Mouse (Mus musculus): Measurements from ENCODE around the gene Grwd1. TPM values are rescaled to one million over a fixed set of nuclear protein-coding genes. Genes with fewer than 3 reads are reported as not detected.

The Grwd1 gene
- total and polyA plus RNA-seq, 2 experiments from 2014 or later = 34.6 to 48.6 TPM

DNA sequence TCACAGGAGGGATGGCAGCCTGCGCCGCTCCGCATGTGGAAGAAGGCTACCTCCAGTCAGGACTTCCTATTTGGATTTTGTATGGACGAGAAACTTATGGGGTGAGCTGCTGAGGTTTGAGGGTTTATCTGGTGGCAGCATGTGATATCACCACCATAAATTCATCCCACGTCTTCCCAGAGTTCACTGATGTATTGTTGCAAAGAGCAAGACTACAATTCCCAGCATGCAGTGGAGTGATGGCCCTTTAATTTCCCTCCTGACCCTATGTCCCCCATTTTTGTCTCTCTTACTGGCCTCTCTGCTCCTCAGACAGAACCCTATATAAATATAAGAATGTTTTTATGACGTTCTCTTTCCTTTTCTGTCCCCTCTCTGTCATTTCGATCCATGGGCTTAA lies 32.1 kb upstream of the Grwd1 start:
- ATAC-seq (no peak), DNase-seq (ENCODE audit: low spot score) (no peak)
- H3K4me1 ChIP-seq (ENCODE audit: insufficient read depth, low read length) = 0 out of 2 replicates have a peak, but pooled peaks cover 6% of the 10 kb centered on the region
- H3K9ac ChIP-seq (replicated peaks; ENCODE audit: low read length) = no peak overlapping the region
- TF ChIP-seq CTCF (IDR thresholded peaks at IDR 0.05; ENCODE audit: low read depth) = no peak
- no peak overlapping the region for H3K27ac ChIP-seq
- 89% methylated on average over 7 of the region's 7 CpGs for WGBS
- no peaks in the 10 kb centered on the region for H3K36me3 ChIP-seq (ENCODE audit: insufficient read depth, low read length)
- H3K4me2 ChIP-seq (ENCODE audit: low read depth, low read length) = no peak overlapping the region
- H3K27me3 ChIP-seq (ENCODE audit: insufficient read depth, low read length) = no peaks in the 10 kb centered on the region
- no peaks in the 10 kb centered on the region for H3K9me3 ChIP-seq (ENCODE audit: low read length)
- no peak overlapping the region for H3K4me3 ChIP-seq (ENCODE audit: low read length)

DNA sequence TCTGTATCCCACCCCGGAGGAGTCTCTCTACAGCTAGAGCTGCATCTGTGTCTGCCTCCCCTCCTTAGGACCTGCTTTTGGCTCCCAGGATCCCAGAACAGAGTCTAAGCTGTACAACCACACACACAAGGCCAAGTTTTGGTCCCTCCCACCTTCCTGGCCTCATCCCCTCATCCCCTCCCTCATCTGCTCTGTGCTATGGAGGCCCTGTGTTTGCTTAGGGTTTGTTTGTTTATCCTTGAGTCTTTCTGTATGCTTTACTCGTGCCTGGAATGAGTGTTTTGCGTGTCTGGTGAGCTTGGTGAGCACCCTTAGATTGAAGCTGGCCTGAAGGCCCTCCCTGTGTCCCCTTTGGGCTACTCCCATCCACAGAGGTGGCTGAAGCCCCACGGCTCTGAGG lies 28.3 kb upstream of the Grwd1 start:
- DNase-seq (ENCODE audit: low spot score) = no peak
- no peaks in the 10 kb centered on the region for H3K4me1 ChIP-seq (ENCODE audit: insufficient read depth, low read length)
- H3K27me3 ChIP-seq (ENCODE audit: insufficient read depth, low read length) = no peaks in the 10 kb centered on the region
- no peaks in the 10 kb centered on the region for H3K36me3 ChIP-seq (ENCODE audit: insufficient read depth, low read length)
- no peaks in the 10 kb centered on the region for H3K9me3 ChIP-seq (ENCODE audit: low read length)
- ATAC-seq = no peak
- TF ChIP-seq CTCF (IDR thresholded peaks at IDR 0.05; ENCODE audit: low read depth) = no peak
- WGBS = 68% methylated on average over 4 of the region's 4 CpGs
- no peak overlapping the region for H3K9ac ChIP-seq (replicated peaks; ENCODE audit: low read length)
- no peak overlapping the region for H3K27ac ChIP-seq
- no peak overlapping the region for H3K4me2 ChIP-seq (ENCODE audit: low read depth, low read length)
- H3K4me3 ChIP-seq (ENCODE audit: low read length) = no peak overlapping the region

DNA sequence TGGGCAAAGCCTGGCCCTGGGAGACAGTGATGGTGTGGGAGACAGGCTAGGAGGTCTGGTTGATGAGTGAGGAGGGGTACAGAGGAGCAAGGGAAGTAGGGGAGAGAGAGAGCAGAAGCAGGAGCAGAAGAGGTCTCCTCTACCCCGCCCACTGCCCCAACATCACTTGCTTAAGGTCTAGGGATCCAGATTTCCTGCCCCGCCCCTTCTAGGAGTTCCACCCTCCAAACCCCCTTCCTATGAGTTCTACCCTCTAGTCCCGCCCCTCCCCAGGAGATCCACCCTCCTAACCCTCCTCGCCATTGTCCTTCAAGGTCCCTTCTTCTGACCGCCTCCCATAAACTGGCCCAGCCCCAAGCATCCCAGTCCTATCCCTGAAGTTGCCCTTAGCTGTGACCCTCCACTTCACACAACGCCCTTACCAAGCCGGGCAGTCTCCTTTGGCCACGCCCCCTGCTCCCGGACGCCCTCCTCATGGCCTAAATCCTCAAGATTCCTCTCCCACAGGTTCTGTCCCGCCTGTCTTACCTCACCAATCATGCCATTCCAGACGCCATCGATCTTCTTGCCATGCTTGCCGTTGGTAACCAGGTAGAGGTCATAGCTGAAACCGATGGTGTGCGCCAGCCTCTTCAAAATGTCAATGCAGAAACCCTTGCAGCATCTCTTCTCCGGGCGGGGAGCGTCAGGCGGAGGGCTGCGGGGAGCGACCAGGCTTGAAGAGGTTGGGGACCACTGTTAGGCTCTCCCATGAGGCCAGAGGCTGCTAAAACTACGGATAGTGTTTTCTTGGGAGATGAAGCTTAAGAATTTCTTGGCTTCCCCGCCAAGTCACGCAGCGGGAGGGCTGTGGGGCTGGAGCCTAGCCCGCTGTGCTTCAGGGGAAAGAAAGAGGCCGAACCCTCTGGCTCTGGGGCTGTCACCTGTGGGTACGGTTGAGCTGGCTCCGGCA lies 26.5 kb upstream of the Grwd1 start:
- Histone ChIP-seq H3K4me3 (ENCODE audit: low read length) (peak overlapping the region; percentile 26), H3K4me1 (ENCODE audit: insufficient read depth, low read length) (no peaks in the 10 kb centered on the region), H3K27me3 (ENCODE audit: insufficient read depth, low read length) (no peaks in the 10 kb centered on the region), H3K36me3 (ENCODE audit: insufficient read depth, low read length) (no peaks in the 10 kb centered on the region), H3K4me2 (ENCODE audit: low read depth, low read length) (peak overlapping the region; percentile 53), H3K9ac (replicated peaks; ENCODE audit: low read length) (no peak overlapping the region), H3K27ac (no peak overlapping the region), H3K9me3 (ENCODE audit: low read length) (no peaks in the 10 kb centered on the region)
- no peak for TF ChIP-seq CTCF (IDR thresholded peaks at IDR 0.05; ENCODE audit: low read depth)
- DNase-seq (ENCODE audit: low spot score) (peak; percentile 38), ATAC-seq (peak; percentile 44; the same call in 1 of the 2 replicates)
- 10% methylated on average over 29 of the region's 30 CpGs for WGBS

DNA sequence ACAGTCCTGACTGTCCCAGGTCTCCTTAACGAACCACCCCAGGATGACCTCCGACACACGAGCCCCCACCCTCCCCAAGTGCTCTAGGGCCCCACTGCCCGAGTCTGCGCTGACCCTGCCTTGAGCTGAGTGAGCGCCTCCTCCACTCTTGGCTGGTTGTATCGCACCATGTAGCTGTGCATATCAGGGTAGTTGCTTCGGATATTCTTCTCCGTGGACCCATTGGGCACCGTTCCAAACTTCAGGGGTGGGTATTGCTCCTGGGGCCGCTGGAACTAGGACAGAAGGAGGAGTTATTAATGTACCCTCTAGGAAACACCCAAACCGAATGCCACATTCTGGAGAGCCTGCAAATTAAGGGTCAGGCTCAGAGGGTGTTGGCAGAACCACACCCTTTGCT lies 22.3 kb upstream of the Grwd1 start:
- H3K27ac ChIP-seq = no peak overlapping the region
- no peaks in the 10 kb centered on the region; the same call in 1 of the 2 replicates for H3K36me3 ChIP-seq (ENCODE audit: insufficient read depth, low read length)
- 85% methylated on average over 12 of the region's 12 CpGs for WGBS
- no peak for ATAC-seq
- H3K27me3 ChIP-seq (ENCODE audit: insufficient read depth, low read length) = no peaks in the 10 kb centered on the region
- H3K9me3 ChIP-seq (ENCODE audit: low read length) = no peaks in the 10 kb centered on the region
- DNase-seq (ENCODE audit: low spot score) = no peak
- H3K4me2 ChIP-seq (ENCODE audit: low read depth, low read length) = no peak overlapping the region
- H3K4me1 ChIP-seq (ENCODE audit: insufficient read depth, low read length) = no peaks in the 10 kb centered on the region
- no peak for TF ChIP-seq CTCF (IDR thresholded peaks at IDR 0.05; ENCODE audit: low read depth)
- H3K9ac ChIP-seq (replicated peaks; ENCODE audit: low read length) = no peak overlapping the region
- H3K4me3 ChIP-seq (ENCODE audit: low read length) = no peak overlapping the region

DNA sequence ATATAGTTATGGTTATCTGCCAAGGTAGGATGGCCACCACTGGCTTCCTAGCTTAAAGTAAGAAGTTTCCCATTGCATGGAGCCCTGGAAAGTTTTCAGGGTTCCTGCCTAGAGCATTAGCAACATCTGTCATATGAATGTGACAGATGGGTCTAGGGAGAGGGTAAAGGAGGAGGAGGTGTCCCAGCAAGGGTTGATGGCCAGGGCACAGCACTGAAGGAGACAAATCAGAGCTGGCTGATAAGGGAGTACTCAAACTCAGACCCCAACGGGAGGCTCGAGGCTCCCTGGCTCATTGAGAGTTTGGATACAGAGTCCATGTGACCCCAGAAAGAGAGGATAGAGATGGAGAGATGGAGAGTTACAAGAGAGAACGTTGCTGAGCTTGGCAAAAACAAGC lies 19.9 kb upstream of the Grwd1 start:
- no peaks in the 10 kb centered on the region for H3K4me1 ChIP-seq (ENCODE audit: insufficient read depth, low read length)
- H3K27me3 ChIP-seq (ENCODE audit: insufficient read depth, low read length) = no peaks in the 10 kb centered on the region
- H3K4me3 ChIP-seq (ENCODE audit: low read length) = no peak overlapping the region
- no peak overlapping the region for H3K9ac ChIP-seq (replicated peaks; ENCODE audit: low read length)
- H3K27ac ChIP-seq = no peak overlapping the region
- H3K4me2 ChIP-seq (ENCODE audit: low read depth, low read length) = no peak overlapping the region
- no peaks in the 10 kb centered on the region; the same call in 1 of the 2 replicates for H3K36me3 ChIP-seq (ENCODE audit: insufficient read depth, low read length)
- 75% methylated on average over 3 of the region's 3 CpGs for WGBS
- ATAC-seq = no peak
- no peak for TF ChIP-seq CTCF (IDR thresholded peaks at IDR 0.05; ENCODE audit: low read depth)
- H3K9me3 ChIP-seq (ENCODE audit: low read length) = no peaks in the 10 kb centered on the region
- DNase-seq (ENCODE audit: low spot score) = no peak

DNA sequence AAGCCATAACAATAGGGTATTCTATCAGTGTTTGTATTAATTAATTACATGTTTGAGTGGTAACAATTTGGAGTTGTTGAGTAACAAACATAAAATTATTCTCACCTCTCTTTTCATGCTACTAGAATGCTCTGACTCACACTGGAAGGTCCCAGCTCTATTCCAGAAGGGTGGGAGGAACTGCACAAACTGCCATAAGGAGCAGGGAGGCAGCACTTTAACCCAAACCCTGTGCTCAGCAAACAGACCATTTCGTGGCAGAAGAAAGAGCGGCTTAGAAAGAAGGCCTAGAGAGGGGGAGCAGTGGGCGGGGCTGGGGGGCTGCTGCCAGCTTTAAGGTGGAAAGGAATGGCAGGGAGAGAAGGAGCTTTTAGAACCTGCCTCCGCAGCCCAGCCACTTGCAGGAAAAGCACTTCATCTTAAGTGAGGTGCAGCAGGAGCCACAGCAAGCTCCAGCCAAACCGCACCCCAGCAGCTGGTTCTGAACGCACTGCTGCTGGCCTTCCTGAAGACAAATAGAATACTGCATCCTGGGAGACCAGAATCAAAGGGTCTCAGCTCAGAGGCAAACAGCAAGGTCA lies 17.8 kb upstream of the Grwd1 start:
- ATAC-seq = no peak
- 20% methylated on average over 6 of the region's 6 CpGs for WGBS
- Histone ChIP-seq H3K4me3 (ENCODE audit: low read length) (no peak overlapping the region), H3K27ac (no peak overlapping the region), H3K27me3 (ENCODE audit: insufficient read depth, low read length) (no peaks in the 10 kb centered on the region), H3K4me1 (ENCODE audit: insufficient read depth, low read length) (no peaks in the 10 kb centered on the region), H3K36me3 (ENCODE audit: insufficient read depth, low read length) (no peaks in the 10 kb centered on the region; the same call in 1 of the 2 replicates), H3K9me3 (ENCODE audit: low read length) (no peaks in the 10 kb centered on the region), H3K9ac (replicated peaks; ENCODE audit: low read length) (no peak overlapping the region), H3K4me2 (ENCODE audit: low read depth, low read length) (no peak overlapping the region)
- no peak for DNase-seq (ENCODE audit: low spot score)
- TF ChIP-seq CTCF (IDR thresholded peaks at IDR 0.05; ENCODE audit: low read depth) = no peak

All from hindbrain, postnatal 0 days (tissue).